Mouse (Mus musculus): ENCODE results near the gene Fam170b.
A peak's percentile ranks its signal among the peaks of the same experiment; 100 is the strongest.

Fam170b gene

GRCm38 (mm10) chr14:32833847-32834246 is at the start of gene Fam170b:
Gene Fam170b, plus strand, starts transcription at chr14:32833962.
- no peak for DNase-seq (ENCODE audit: low read depth)

GRCm38 (mm10) chr14:32784130-32784747 is 49.5 kb upstream of the Fam170b start:
- no peak for DNase-seq (ENCODE audit: low read depth)

GRCm38 (mm10) chr14:32784748-32785134 is 49.0 kb upstream of the Fam170b start:
- no peak for DNase-seq (ENCODE audit: low read depth)

GRCm38 (mm10) chr14:32785556-32786130 is 48.1 kb upstream of the Fam170b start, which contains the start of gene Tmem273:
Gene Tmem273, plus strand, starts transcription at chr14:32785963.
- no peak for DNase-seq (ENCODE audit: low read depth)

- DNase-seq (ENCODE audit: low read depth), result no peak
These were observed 46.1 kb upstream of the Fam170b start for GRCm38 (mm10) chr14:32787691-32788090.

GRCm38 (mm10) chr14:32796375-32796774 is 37.4 kb upstream of the Fam170b start:
- DNase-seq (ENCODE audit: low read depth), result no peak

GRCm38 (mm10) chr14:32797803-32798202 is 36.0 kb upstream of the Fam170b start:
- DNase-seq (ENCODE audit: low read depth), result no peak

GRCm38 (mm10) chr14:32798355-32798754 is 35.4 kb upstream of the Fam170b start:
- DNase-seq (ENCODE audit: low read depth), result no peak

GRCm38 (mm10) chr14:32800048-32800447 is 33.7 kb upstream of the Fam170b start:
- DNase-seq (ENCODE audit: low read depth), result no peak

GRCm38 (mm10) chr14:32801016-32801661 is 32.6 kb upstream of the Fam170b start:
- DNase-seq (ENCODE audit: low read depth), result no peak

GRCm38 (mm10) chr14:32801662-32802024 is 32.1 kb upstream of the Fam170b start:
- DNase-seq (ENCODE audit: low read depth), result no peak

GRCm38 (mm10) chr14:32810111-32810510 is 23.7 kb upstream of the Fam170b start:
- DNase-seq (ENCODE audit: low read depth), result no peak

- no peak for DNase-seq (ENCODE audit: low read depth)
These were observed 21.3 kb upstream of the Fam170b start for GRCm38 (mm10) chr14:32812429-32812828.

- DNase-seq (ENCODE audit: low read depth), result no peak
These were observed 18.8 kb upstream of the Fam170b start for GRCm38 (mm10) chr14:32814961-32815360.

GRCm38 (mm10) chr14:32816533-32816932 is 17.2 kb upstream of the Fam170b start:
- no peak for DNase-seq (ENCODE audit: low read depth)

- no peak for DNase-seq (ENCODE audit: low read depth)
These were observed 16.5 kb upstream of the Fam170b start for GRCm38 (mm10) chr14:32817258-32817657.

GRCm38 (mm10) chr14:32819297-32819696 is 14.5 kb upstream of the Fam170b start:
- no peak for DNase-seq (ENCODE audit: low read depth)

- no peak for DNase-seq (ENCODE audit: low read depth)
These were observed 10.9 kb upstream of the Fam170b start for GRCm38 (mm10) chr14:32822812-32823211.

GRCm38 (mm10) chr14:32823861-32824260 is 9.9 kb upstream of the Fam170b start:
- no peak for DNase-seq (ENCODE audit: low read depth)

- no peak for DNase-seq (ENCODE audit: low read depth)
These were observed 9.3 kb upstream of the Fam170b start for GRCm38 (mm10) chr14:32824267-32825150.

GRCm38 (mm10) chr14:32825426-32826032 is 8.2 kb upstream of the Fam170b start:
- DNase-seq (ENCODE audit: low read depth), result peak; percentile 29

- DNase-seq (ENCODE audit: low read depth), result no peak
These were observed 6.6 kb upstream of the Fam170b start for GRCm38 (mm10) chr14:32827165-32827564.

Measured in NIH3T3 (cell line).